In the genomic region with DNA sequence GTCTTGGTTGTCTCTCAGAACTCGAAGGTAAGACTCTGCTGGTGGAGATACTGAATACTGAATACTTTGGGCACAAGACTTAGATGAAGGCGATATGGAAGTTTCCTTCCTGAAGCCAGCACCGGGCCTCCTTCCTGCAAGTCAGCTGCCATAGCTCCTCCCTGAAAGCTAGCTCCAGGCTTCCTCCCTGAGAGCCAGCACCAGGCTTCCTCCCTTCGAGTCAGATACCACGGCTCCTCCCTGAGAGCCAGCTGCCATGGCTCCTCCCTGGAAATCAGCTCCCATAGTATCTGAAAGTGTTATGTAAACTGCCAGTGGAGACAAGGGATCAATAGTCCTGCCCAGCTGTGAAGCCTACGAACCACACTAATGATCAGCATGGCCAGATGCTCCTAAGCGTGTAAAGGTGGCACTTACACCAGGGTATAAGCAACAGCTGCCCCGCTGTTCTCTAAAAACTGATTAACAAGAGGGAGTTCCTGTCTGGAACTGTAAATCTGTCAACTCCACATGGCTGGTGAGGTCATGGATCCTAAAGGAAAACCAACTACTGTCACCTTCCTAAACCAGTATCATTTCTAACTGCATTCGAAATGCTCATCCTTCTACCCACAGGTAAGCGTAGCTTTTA, we compare ENCODE assay signal across 10 mouse cellular contexts.
A peak's percentile ranks its signal among the peaks of the same experiment; 100 is the strongest.
DNase-seq lines count a peak whose midpoint lies in the region; ATAC-seq and TF ChIP-seq lines count a peak whose summit lies in the region.
"Had no signal": no experiment of that assay in that cellular context is flagged by ENCODE, and none has a peak within 500 bp of the region (broad histone marks: within the 10 kb centered on the region; RNA-seq: fewer than 3 reads in every experiment).

No protein-coding gene starts in this region.

- H3K27me3 ChIP-seq in hindbrain, embryonic 10.5 days (ENCODE audit: insufficient read depth, poor library complexity, severe bottlenecking): no peaks in the 10 kb centered on the region
- no peaks in the 10 kb centered on the region for H3K27me3 ChIP-seq in hindbrain, embryonic 11.5 days (ENCODE audit: control insufficient read depth, insufficient read depth, low read length)
- no peaks in the 10 kb centered on the region for H3K27me3 ChIP-seq in heart, postnatal 0 days (ENCODE audit: control insufficient read depth, insufficient read depth, low read length)

- 79% methylated on average over 10 of the region's 10 CpGs for WGBS in hindbrain, embryonic 10.5 days
- 67% methylated on average over 10 of the region's 10 CpGs for WGBS in hindbrain, embryonic 11.5 days
- 55% methylated on average over 10 of the region's 10 CpGs for WGBS in heart, postnatal 0 days

- no peak for TF ChIP-seq EP300 in heart, postnatal 0 days (IDR thresholded peaks at IDR 0.05; ENCODE audit: low read depth)

- 0 out of 2 replicates have a peak overlapping the region, but pooled peaks have one; percentile 12 for H3K27ac ChIP-seq in hindbrain, embryonic 10.5 days
- H3K27ac ChIP-seq in hindbrain, embryonic 11.5 days (ENCODE audit: low read depth, low read length): no peak overlapping the region
- H3K27ac ChIP-seq in heart, postnatal 0 days (ENCODE audit: low read depth): no peak overlapping the region

- no peak overlapping the region for H3K4me3 ChIP-seq in hindbrain, embryonic 10.5 days
- no peak overlapping the region for H3K4me3 ChIP-seq in hindbrain, embryonic 11.5 days (ENCODE audit: low read depth, low read length)
- no peak overlapping the region for H3K4me3 ChIP-seq in heart, postnatal 0 days (ENCODE audit: low read depth, low read length)

- no peak overlapping the region for H3K9ac ChIP-seq in hindbrain, embryonic 11.5 days (ENCODE audit: low read depth, low read length)
- no peak overlapping the region for H3K9ac ChIP-seq in heart, postnatal 0 days (replicated peaks; ENCODE audit: low read depth, low read length)

- H3K36me3 ChIP-seq in hindbrain, embryonic 10.5 days: no peaks in the 10 kb centered on the region
- H3K36me3 ChIP-seq in hindbrain, embryonic 11.5 days (ENCODE audit: control insufficient read depth, insufficient read depth, low read length): no peaks in the 10 kb centered on the region
- H3K36me3 ChIP-seq in heart, postnatal 0 days (replicated peaks; ENCODE audit: control insufficient read depth, insufficient read depth, low read length): no peaks in the 10 kb centered on the region

- TF ChIP-seq CTCF in heart, postnatal 0 days (IDR thresholded peaks at IDR 0.05; ENCODE audit: low read depth): no peak

- DNase-seq in hindbrain, embryonic 10.5 days (ENCODE audit: low spot score): no peak
- no peak for DNase-seq in hindbrain, embryonic 11.5 days (ENCODE audit: low spot score)
- DNase-seq in heart, postnatal 0 days (ENCODE audit: low spot score): peak; percentile 25
- DNase-seq in kidney, postnatal 14 days: peak; percentile 30
- DNase-seq in mesoderm, embryonic 11.5 days (ENCODE audit: low read depth, low spot score): peak; percentile 52
- no peak for DNase-seq in right cerebral cortex, postnatal 36 days (ENCODE audit: low spot score in 2 of 2)
- no peak for DNase-seq in frontal cortex, adult 2 months (ENCODE audit: extremely low spot score in 1 of 2, low spot score in 1 of 2)
- DNase-seq: gastrocnemius, postnatal 36 days; thymus, adult 18-20 months had no signal

- no peak for ATAC-seq in hindbrain, embryonic 11.5 days (ENCODE audit: low FRiP score)
- peak; percentile 76; the same call in 1 of the 2 replicates for ATAC-seq in heart, postnatal 0 days (ENCODE audit: insufficient read depth, low read depth)
- no peak for ATAC-seq in granulocyte monocyte progenitor cell, adult 5-6 weeks (replicated peaks; ENCODE audit: poor library complexity, severe bottlenecking)

- H3K9me3 ChIP-seq in hindbrain, embryonic 10.5 days: no peaks in the 10 kb centered on the region
- no peaks in the 10 kb centered on the region for H3K9me3 ChIP-seq in hindbrain, embryonic 11.5 days (ENCODE audit: control insufficient read depth, low read length)
- no peaks in the 10 kb centered on the region for H3K9me3 ChIP-seq in heart, postnatal 0 days (replicated peaks; ENCODE audit: control insufficient read depth, low read length)

- no peak overlapping the region for H3K4me2 ChIP-seq in hindbrain, embryonic 11.5 days (replicated peaks; ENCODE audit: low read depth, low read length)
- no peak overlapping the region for H3K4me2 ChIP-seq in heart, postnatal 0 days (ENCODE audit: low read depth, low read length)

- H3K4me1 ChIP-seq in hindbrain, embryonic 10.5 days (replicated peaks): 0 out of 2 replicates have a peak, but pooled peaks cover 4% of the 10 kb centered on the region
- H3K4me1 ChIP-seq in hindbrain, embryonic 11.5 days (replicated peaks; ENCODE audit: control insufficient read depth, insufficient read depth, low read length): no peaks in the 10 kb centered on the region
- no peaks in the 10 kb centered on the region for H3K4me1 ChIP-seq in heart, postnatal 0 days (ENCODE audit: control insufficient read depth, insufficient read depth)

Comparison
In these comparisons a context has a peak if more than half of its experiments do, and no peak if none do; other contexts are left out.
1. DNase-seq: peak in heart, postnatal 0 days (single experiment), kidney, postnatal 14 days (single experiment) and mesoderm, embryonic 11.5 days (single experiment); none in hindbrain, embryonic 10.5 days (single experiment), hindbrain, embryonic 11.5 days (single experiment), right cerebral cortex, postnatal 36 days (0 of 2) and frontal cortex, adult 2 months (0 of 2).